Mouse (Mus musculus) forebrain, embryonic 15.5 days (tissue): ENCODE results near the gene Olfr288. TPM values are rescaled to one million over a fixed set of nuclear protein-coding genes. Genes with fewer than 3 reads are reported as not detected.
A peak's percentile ranks its signal among the peaks of the same experiment; 100 is the strongest.

ENCODE experiments used
- ATAC-seq: fragments of 200-750 bp; cut with Nextera tagmentation; replicated peaks from 2 replicates; pipeline ENCODE4 v1.8.0; 2017; ENCODE audit warnings: mild to moderate bottlenecking, moderate TSS enrichment, moderate library complexity
- H3K27ac ChIP-seq: fragments of 300-500 bp; sonication (generic); replicated peaks from 2 replicates; pipeline ENCODE4 v1.5.1; 2015; ENCODE audit warnings: mild to moderate bottlenecking, inconsistent platforms
- H3K27me3 ChIP-seq: fragments of 300-500 bp; sonication (generic); 2 replicates; pipeline ENCODE4 v1.6.1; 2015; ENCODE audit warnings: inconsistent platforms
- H3K36me3 ChIP-seq: fragments of 300-500 bp; sonication (generic); 2 replicates; pipeline ENCODE4 v1.6.1; 2015; ENCODE audit warnings: mild to moderate bottlenecking, inconsistent platforms
- H3K4me1 ChIP-seq: fragments of 300-500 bp; sonication (generic); 2 replicates; pipeline ENCODE4 v1.6.1; 2015; ENCODE audit warnings: inconsistent platforms
- H3K4me2 ChIP-seq: fragments of 300-500 bp; sonication (generic); replicated peaks from 2 replicates; pipeline ENCODE4 v1.6.1; 2015; ENCODE audit warnings: mild to moderate bottlenecking, inconsistent platforms
- H3K4me3 ChIP-seq: fragments of 300-500 bp; sonication (generic); 2 replicates; pipeline ENCODE4 v1.5.1; 2015; ENCODE audit warnings: mild to moderate bottlenecking, inconsistent platforms
- H3K9ac ChIP-seq: fragments of 300-500 bp; sonication (generic); replicated peaks from 2 replicates; pipeline ENCODE4 v1.6.1; 2015; ENCODE audit warnings: mild to moderate bottlenecking, inconsistent platforms
- H3K9me3 ChIP-seq: fragments of 300-500 bp; sonication (generic); 2 replicates; pipeline ENCODE4 v1.6.1; 2016; ENCODE audit warnings: inconsistent platforms
- WGBS: fragments of 180-500 bp; shearing (Covaris S2); methylation state at CpG from one replicate; pipeline ENCODE4 v1.1.7; 2015; ENCODE audit warnings: mixed read lengths; 5-methylcytosine and 5-hydroxymethylcytosine counted together
- polyA plus RNA-seq: library from polyadenylated mRNA; unstranded; fragments of >200 nt; fragmentation: Nextera tagmentation; extraction: Ambion mirVana; gene quantifications from 2 replicates; pipeline ENCODE4 v1.2.1, GENCODE M21; 2015

Gene Olfr288
- polyA plus RNA-seq, 1 experiment from 2014 or later, result not detected

GRCm38 (mm10) chr15:98144861-98145507 lies 50.4 kb downstream of the Olfr288 start:
- WGBS, result under 1% methylated on average over 33 of the region's 36 CpGs
- H3K27me3 ChIP-seq, result no peaks in the 10 kb centered on the region
- H3K27ac ChIP-seq, result peak overlapping the region; percentile 61; the same call in 1 of the 2 replicates
- H3K4me1 ChIP-seq, result peaks cover 14% of the 10 kb centered on the region
- H3K9ac ChIP-seq, result peak overlapping the region; percentile 90
- H3K36me3 ChIP-seq, result peaks cover 18% of the 10 kb centered on the region
- no peak; the same call in 1 of the 2 replicates for ATAC-seq
- H3K4me2 ChIP-seq, result peak overlapping the region; percentile 95
- H3K4me3 ChIP-seq, result peak overlapping the region; percentile 91
- H3K9me3 ChIP-seq, result no peaks in the 10 kb centered on the region

DNA sequence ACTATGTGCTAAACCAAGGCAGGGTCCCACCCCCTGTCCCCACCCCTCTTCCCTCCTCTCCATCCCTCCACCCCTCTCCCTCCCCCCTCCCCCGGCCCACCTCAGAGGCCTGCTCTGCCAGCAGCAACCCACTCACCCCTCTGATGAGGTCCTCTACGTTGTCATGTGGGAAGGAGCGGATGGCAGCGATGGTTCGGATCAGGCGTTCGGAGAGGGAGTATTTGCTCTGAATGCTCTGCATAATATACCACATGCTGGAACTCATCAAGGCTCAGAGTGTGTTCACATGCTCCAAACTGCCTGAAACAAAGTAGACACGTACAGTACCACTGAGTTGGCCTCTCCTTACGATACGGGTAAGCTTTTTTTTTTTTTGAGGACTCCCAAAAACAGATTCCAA lies 52.8 kb downstream of the Olfr288 start:
- Histone ChIP-seq H3K9ac (no peak overlapping the region), H3K36me3 (peaks cover 37% of the 10 kb centered on the region), H3K4me1 (peaks cover 14% of the 10 kb centered on the region), H3K27me3 (no peaks in the 10 kb centered on the region), H3K4me2 (no peak overlapping the region), H3K27ac (no peak overlapping the region), H3K4me3 (no peak overlapping the region), H3K9me3 (no peaks in the 10 kb centered on the region)
- whole genome bisulfite sequencing, result 84% methylated on average over 10 of the region's 10 CpGs
- ATAC-seq, result no peak

DNA sequence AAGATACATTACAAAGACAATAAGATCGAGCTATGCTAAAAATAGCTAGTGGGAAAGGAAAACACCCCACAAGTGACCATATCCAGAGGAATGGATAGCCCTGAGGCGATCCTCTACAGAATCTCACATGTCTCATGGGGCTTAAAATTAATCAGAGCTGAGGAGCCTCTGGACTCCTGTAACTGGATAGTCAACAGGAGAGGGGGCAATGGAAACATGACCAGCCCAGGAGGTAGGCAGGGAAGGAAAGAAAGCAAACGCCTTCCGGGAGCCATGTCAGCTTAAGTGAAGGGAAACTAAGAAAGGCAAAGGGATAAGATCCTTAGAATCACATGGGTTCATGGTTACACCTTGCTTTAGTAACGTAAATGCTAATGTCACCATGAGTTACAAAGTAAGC lies 54.5 kb downstream of the Olfr288 start:
- Histone ChIP-seq H3K27ac (no peak overlapping the region), H3K4me3 (no peak overlapping the region), H3K9ac (no peak overlapping the region), H3K4me2 (no peak overlapping the region), H3K36me3 (peaks cover 53% of the 10 kb centered on the region), H3K4me1 (peaks cover 12% of the 10 kb centered on the region), H3K9me3 (no peaks in the 10 kb centered on the region), H3K27me3 (no peaks in the 10 kb centered on the region)
- no peak for ATAC-seq
- 93% methylated on average over 5 of the region's 5 CpGs for WGBS

GRCm38 (mm10) chr15:98139763-98140162 lies 55.6 kb downstream of the Olfr288 start:
- 83% methylated on average over 7 of the region's 7 CpGs for WGBS
- no peak overlapping the region for H3K4me3 ChIP-seq

DNA sequence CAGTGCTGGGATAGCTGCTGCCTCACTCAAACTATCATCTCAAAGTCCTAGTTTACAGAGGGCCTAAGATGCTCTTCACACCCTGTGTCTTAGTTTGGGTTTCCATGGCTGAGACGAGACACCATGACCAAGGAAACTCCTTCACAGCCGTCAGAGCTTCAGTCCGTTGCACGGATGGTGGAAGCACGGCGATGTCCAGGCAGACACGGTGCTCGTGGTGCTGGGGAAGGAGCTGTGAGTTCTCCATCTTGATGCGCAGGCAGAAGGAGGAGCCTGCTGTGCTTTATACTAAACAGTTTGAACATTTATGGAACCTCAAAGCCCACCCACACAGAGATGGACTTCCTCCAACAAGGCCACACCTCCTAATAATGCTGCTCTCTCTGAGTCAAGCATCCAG lies 58.5 kb downstream of the Olfr288 start:
- H3K9me3 ChIP-seq, result no peaks in the 10 kb centered on the region
- no peak overlapping the region for H3K27ac ChIP-seq
- H3K4me1 ChIP-seq, result no peaks in the 10 kb centered on the region
- no peak overlapping the region for H3K4me2 ChIP-seq
- H3K27me3 ChIP-seq, result no peaks in the 10 kb centered on the region
- H3K9ac ChIP-seq, result no peak overlapping the region
- peaks cover 87% of the 10 kb centered on the region for H3K36me3 ChIP-seq
- H3K4me3 ChIP-seq, result no peak overlapping the region
- ATAC-seq, result no peak
- WGBS, result 90% methylated on average over 9 of the region's 9 CpGs

More at GRCm38 (mm10) chr15:98139763-98140162, 55.6 kb downstream of the Olfr288 start:
- Histone ChIP-seq H3K9me3 (no peaks in the 10 kb centered on the region), H3K9ac (no peak overlapping the region), H3K27ac (no peak overlapping the region), H3K4me2 (no peak overlapping the region), H3K27me3 (no peaks in the 10 kb centered on the region), H3K36me3 (peaks cover 63% of the 10 kb centered on the region), H3K4me1 (peaks cover 8% of the 10 kb centered on the region)
- ATAC-seq, result no peak

Other genes with a start within 250 kb of the Olfr288 start
- gene Tmem106c, start 231.3 kb downstream of the Olfr288 start, polyA plus RNA-seq, result 60.8 and 66.2 TPM in 2 replicates
- 25.6 and 25.8 TPM in 2 replicates for gene Col2a1, start 190.8 kb downstream of the Olfr288 start, polyA plus RNA-seq
- gene Pfkm, start 103.0 kb downstream of the Olfr288 start, polyA plus RNA-seq, result 84.2 and 84.4 TPM in 2 replicates
- 25.4 and 26.2 TPM in 2 replicates for gene Senp1, start 101.8 kb downstream of the Olfr288 start, polyA plus RNA-seq
- 45.0 and 45.1 TPM in 2 replicates for gene Asb8, start 29.9 kb downstream of the Olfr288 start, polyA plus RNA-seq
- gene Ccdc184, start 28.4 kb downstream of the Olfr288 start, polyA plus RNA-seq, result 31.2 and 39.1 TPM in 2 replicates
- not detected in 2 replicates for gene Gm44579, start 25.4 kb upstream of the Olfr288 start, polyA plus RNA-seq
- not detected in 2 replicates for gene Olfr287, start 25.5 kb upstream of the Olfr288 start, polyA plus RNA-seq
- gene Olfr286, start 38.9 kb upstream of the Olfr288 start, polyA plus RNA-seq, result not detected in 2 replicates
- not detected in 2 replicates for gene H1fnt, start 61.8 kb upstream of the Olfr288 start, polyA plus RNA-seq
- 3.3 and 4.2 TPM in 2 replicates for gene Zfp641, start 100.6 kb upstream of the Olfr288 start, polyA plus RNA-seq
- gene Olfr285, start 121.8 kb upstream of the Olfr288 start, polyA plus RNA-seq, result not detected in 2 replicates
- gene Olfr284, start 145.4 kb upstream of the Olfr288 start, polyA plus RNA-seq, result not detected in 2 replicates
- gene Olfr283, start 185.4 kb upstream of the Olfr288 start, polyA plus RNA-seq, result not detected in 2 replicates
- not detected in 2 replicates for gene Olfr282, start 235.7 kb upstream of the Olfr288 start, polyA plus RNA-seq